Mouse (Mus musculus) thymus, postnatal 10 days (tissue): ENCODE measurements around the gene Trip11.

Source experiments
- DNase-seq, 2 experiments: peaks; one replicate each; pipeline ENCODE4 v3.0.0; 2021; ENCODE audit warnings: low spot score in 2 of 2

The Trip11 gene

GRCm38 (mm10) chr12:101821596-101821995 is 91.5 kb downstream of the Trip11 start:
- DNase-seq = no peak

GRCm38 (mm10) chr12:101819570-101819969 is 93.5 kb downstream of the Trip11 start:
- DNase-seq = no peak

DNA sequence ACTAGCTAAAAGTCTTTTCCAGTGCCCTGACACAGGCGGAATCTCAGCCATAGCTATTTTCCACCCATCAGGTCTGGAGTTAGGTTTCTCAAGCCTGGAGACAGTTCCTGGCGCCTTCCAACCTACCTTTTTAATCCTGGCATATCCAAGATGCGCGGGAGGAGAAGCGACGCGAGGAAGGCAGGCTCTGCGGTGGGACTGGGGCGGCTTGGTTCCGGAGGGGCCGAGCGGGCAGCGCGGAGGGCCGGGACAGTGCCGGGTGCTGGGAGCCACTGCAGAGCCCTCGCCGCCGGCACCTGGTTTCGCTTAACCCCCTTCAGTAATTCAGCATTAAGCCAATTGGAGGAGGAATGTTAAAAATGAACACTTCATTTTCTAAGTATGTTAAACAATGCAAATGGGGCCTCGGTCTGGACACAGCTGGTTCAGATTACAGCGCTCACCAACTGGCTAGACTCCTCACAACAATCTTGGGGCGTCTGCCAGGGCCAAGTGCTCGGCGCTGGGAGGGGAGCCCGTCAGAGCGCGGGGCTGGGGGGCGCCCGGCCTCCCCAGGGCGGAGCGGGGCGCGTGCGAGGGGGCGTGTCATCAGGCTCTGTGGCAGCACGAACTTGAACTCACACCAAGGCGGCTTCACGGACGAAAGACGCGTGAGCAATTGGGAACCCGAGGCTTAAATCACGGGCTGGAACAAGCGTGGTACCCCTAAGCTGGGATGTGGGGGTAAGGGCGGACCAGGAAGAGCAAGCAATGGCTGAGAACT is 94.3 kb downstream of the Trip11 start, which contains the start of gene Fbln5:
Fbln5 (minus strand) TSS at position 448 of the 763 bp plus-strand sequence.
- DNase-seq = peak in 1 of 2 experiments; percentile 10

- no peak for DNase-seq
These were observed 94.8 kb downstream of the Trip11 start for GRCm38 (mm10) chr12:101818246-101818607.

DNA sequence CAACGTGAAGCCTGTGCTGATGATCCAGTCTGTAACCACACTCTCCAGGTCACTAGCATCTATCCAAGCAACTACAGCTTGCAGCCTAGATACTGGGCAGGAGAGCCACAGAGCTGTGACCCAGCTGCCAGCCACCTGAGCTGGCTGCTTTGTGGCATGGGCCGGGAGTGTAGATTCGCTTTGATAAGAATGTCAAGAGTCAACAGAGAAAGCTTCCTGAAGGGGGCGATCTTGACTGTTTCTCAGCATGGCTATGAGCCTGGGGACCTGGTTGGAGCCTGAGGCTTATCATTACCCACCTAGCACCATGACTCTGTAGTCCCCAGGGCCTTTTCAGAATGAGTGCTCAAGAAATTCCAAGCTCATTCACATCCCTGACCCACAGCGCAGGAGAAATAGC is 96.3 kb downstream of the Trip11 start:
- no peak for DNase-seq

- DNase-seq = no peak
These were observed 97.3 kb downstream of the Trip11 start for GRCm38 (mm10) chr12:101815796-101816195.

DNA sequence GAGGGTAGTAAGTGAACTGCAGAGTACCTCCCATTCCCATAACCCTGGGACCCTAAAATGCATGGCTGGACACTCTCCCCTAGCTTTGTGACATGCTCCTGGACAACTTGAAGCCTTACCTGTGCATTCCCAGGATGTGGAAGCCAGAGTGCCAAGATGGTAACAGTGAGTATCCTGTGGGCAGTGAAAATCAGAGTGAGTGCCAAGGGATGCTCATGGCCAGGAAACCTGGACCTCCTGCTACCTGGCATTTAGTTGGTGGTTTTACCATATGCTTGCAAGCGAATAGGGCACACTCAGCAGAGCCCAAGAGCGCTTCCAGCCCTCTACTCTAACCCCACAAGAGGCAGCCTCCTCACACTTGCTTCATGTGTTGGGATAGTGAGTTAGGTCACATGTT is 98.6 kb downstream of the Trip11 start:
- no peak for DNase-seq

- DNase-seq = peak in 1 of 2 experiments; percentile 33
These were observed 101.9 kb downstream of the Trip11 start for GRCm38 (mm10) chr12:101811181-101811580.

DNA sequence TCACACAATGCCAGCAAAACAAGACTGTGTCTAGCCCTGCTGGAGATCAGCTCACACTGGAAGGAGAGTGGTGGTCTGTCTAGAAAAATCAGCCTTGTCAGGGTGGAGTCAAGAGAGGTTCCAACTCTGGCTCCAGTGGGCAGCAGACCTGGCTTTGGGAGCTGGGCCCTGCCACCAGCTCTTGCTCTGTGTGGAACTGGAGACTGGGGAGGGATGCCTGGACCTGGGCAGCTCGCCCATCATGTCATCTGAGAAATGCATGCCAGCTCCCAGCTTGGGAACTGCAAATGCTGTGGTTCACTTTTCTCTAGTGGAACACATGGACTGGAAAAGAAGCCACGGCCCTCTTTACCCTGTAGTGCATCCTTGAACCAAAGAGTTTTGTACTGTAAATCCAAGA is 102.6 kb downstream of the Trip11 start:
- DNase-seq = no peak

GRCm38 (mm10) chr12:101807400-101807799 is 105.7 kb downstream of the Trip11 start:
- DNase-seq = no peak

- DNase-seq = no peak
These were observed 110.6 kb downstream of the Trip11 start for GRCm38 (mm10) chr12:101802445-101802844.

DNA sequence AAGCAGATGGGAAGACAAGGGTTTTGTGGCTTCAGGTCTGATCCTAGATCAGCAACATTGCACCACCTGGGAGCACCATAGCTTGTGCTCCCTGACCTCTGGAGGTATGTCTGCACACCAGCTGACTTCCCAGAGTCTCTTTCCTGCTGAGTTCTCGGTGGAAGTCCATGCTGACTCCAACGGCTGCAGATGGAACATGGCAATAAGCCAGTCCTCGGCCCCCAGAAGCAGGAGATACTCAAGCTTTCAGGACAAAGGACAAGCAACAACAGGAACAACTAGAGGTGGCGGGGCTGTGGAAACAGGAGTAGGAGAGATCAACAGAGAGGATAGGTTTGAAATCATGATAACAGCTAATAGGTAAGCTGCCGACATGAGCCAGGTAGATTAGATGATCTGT is 111.3 kb downstream of the Trip11 start:
- DNase-seq = no peak

GRCm38 (mm10) chr12:101801051-101801450 is 112.0 kb downstream of the Trip11 start:
- no peak for DNase-seq

DNA sequence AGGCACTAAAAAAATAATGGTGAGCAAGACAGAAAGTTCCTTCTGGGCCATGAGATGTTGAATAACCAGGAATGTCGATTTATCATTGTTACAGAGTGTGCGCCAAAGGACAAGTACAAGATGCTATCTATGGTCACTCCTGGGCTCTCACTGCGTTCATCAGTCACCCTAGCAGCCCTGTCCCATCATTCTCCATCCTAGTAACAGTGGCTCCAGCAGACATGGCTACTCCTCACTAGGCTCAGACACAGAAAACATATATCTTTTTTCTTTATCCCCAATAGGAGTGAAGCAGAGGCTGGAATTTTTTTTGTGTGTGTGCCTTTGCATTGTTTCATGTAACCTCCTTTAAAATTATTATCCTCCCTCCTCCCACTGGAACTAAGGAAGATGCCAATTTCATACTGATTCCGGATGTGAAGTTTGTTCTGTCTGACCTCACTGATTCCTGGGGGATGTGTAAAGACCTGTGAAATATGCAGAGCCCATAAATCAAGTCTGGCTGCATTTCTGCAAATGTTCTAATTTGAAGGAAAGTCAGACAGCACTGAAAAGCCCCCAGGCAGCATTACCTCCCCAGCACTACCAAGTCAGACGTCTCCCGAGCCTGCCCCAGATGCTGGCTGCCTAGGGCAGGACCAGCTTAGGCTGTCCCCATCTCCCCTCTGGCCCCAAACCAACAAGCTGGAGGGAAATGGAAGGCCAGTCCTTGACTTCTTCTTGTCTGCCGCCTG is 114.7 kb downstream of the Trip11 start:
- DNase-seq = no peak

DNA sequence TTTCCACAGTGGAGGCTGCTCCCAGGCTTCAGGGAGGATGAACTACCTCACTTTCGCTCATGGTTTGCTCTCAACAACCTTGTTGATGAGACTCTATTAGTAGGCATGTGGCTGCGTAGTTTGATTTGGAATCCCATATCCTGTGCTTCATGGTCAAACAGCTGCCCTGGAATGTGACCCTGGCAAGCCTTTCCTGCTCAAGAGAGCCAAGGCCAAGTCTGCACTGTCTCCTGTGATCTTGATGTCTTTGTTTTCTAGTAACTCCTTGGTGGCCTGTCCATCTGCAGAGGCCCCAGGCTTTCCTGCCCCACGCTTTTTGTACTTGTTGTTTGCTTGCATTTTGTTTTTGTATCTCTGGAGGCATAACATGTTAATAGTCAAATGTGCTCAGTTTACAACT is 118.6 kb downstream of the Trip11 start:
- DNase-seq = no peak

- DNase-seq = no peak
These were observed 119.8 kb downstream of the Trip11 start for GRCm38 (mm10) chr12:101793221-101793621.

- no peak for DNase-seq
These were observed 120.4 kb downstream of the Trip11 start for GRCm38 (mm10) chr12:101792684-101793083.

- DNase-seq = no peak
These were observed 123.3 kb downstream of the Trip11 start for GRCm38 (mm10) chr12:101789767-101790166.

GRCm38 (mm10) chr12:101789250-101789649 is 123.8 kb downstream of the Trip11 start:
- no peak for DNase-seq
